Mouse (Mus musculus) ZHBTc4 (cell line): ENCODE results near the gene Cerkl.

ENCODE experiments used
- DNase-seq: peaks from one replicate; pipeline ENCODE4 v3.0.0-alpha.2; 2011; ENCODE audit warnings: low read depth, low spot score

The Cerkl gene

GRCm38 (mm10) chr2:79456575-79457349, at the start of gene Cerkl, which contains the start of gene Neurod1:
Gene Cerkl, minus strand, starts transcription at chr2:79456785.
Gene Neurod1, minus strand, starts transcription at chr2:79456751.
- peak; percentile 81 for DNase-seq

DNA sequence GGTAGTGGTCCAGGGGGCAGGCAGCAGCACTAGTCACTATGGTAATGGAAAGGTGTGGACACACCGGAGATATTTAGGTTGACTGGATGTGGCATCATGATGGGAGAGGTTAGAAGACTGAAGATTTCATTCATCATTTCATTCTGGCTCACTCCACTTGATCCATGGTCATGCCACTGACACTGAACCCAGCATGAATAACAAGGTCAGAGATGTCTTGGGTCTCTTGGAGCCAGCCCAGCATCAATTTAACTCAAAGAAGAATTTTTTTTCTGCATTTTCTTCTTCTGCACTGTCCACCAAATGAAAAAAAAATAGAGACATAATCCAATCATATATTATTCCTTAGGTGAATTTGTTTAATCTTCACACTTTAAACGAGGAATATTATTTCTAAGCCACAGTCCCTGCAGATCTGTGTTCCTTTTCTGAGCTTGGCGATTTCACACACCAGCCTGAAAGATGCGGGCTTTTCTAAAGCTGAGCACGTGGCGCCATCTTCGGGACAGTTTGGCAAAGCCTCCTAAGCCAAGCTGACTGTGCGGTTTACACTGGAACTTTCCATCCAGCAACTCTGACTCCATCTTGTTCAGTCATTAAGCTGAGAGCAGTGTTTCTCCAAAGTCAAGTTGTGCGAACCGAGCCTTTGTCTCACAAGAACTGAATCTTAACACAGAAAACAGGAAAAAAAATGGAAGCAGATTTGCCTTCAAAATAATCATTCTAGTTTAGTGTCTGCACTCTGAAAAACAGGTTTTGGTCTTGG, 42.6 kb upstream of the Cerkl start:
- peak; percentile 83 for DNase-seq

DNA sequence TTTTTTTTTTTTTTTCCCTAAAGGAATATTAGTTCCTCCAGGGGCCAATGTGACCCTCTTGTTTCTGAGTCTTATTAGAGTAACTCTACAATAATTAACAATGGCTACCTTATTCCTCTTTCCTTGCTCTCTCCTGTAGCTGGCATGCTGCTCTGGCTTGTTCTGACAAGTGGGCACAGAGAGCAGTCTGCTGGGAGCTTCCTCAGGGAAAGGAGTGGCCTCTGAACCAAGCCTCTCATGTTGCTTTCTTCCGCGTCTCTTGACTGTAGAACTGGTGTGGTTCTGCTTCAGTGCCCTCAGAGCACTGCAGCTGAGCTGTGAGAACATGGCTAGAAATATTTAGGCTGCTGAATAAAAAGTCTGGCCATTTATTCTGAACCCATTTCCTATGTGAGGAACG, 28.5 kb upstream of the Cerkl start:
- no peak for DNase-seq

DNA sequence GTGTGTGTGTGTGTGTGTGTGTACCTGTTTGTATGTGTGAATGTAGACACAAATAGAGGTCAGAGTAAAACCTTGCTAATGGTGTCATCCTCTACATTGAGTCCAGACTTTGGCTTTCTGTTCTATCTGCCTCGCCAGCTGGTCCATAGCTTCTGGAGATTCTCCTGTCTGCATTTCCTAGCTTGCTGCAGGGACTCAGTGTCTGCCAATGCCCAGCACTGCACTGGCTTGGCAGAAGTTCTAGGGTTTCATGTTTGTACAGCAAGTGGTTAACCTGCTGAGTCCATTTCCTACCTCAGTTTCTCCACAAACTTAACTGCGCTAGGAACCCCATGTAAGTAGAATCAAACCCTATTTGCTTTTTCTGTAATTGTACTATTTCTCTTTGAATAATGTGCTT, 25.9 kb upstream of the Cerkl start:
- no peak for DNase-seq

DNA sequence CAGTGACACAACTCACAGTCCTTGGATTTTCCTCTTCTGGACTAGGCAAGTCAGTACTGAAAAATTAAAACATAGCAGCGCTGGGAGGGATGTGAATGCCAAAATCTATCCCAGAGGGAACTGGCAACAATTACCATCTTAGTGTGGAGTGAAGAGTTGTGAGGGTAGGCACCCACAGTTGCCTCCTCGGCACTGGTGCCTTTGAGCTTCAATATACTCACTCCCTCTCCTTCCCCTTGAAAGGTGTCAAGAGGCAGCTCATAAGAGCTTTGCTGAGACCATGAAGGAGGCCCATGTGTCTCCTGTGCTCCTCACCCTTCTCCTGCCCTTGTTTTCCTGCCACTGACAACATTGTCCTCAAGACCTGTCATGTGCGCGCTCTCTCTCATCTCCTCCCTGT, 5.8 kb upstream of the Cerkl start:
- DNase-seq: no peak

DNA sequence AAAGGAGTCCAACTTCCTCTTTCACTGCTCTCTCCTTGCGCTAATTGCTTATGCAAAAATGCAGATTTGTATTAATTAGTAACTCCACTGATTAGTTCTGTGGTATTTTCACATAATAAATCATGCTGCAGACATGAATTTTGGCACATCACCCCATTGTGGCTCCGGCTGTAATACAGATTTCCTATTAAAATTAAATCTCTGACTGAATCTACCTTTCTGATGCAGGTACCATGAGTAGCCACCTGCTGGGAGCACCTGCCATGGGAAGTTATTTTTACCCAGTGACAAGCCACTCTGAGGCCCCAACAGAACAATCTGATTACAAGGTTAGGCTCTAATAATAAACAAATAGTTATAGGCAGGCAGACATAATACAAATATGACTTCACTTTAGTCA, 5.3 kb upstream of the Cerkl start:
- no peak for DNase-seq

- DNase-seq: peak; percentile 38
Observed at GRCm38 (mm10) chr2:79460586-79460985, 4.0 kb upstream of the Cerkl start.

GRCm38 (mm10) chr2:79460107-79460506, 3.5 kb upstream of the Cerkl start:
- no peak for DNase-seq

DNA sequence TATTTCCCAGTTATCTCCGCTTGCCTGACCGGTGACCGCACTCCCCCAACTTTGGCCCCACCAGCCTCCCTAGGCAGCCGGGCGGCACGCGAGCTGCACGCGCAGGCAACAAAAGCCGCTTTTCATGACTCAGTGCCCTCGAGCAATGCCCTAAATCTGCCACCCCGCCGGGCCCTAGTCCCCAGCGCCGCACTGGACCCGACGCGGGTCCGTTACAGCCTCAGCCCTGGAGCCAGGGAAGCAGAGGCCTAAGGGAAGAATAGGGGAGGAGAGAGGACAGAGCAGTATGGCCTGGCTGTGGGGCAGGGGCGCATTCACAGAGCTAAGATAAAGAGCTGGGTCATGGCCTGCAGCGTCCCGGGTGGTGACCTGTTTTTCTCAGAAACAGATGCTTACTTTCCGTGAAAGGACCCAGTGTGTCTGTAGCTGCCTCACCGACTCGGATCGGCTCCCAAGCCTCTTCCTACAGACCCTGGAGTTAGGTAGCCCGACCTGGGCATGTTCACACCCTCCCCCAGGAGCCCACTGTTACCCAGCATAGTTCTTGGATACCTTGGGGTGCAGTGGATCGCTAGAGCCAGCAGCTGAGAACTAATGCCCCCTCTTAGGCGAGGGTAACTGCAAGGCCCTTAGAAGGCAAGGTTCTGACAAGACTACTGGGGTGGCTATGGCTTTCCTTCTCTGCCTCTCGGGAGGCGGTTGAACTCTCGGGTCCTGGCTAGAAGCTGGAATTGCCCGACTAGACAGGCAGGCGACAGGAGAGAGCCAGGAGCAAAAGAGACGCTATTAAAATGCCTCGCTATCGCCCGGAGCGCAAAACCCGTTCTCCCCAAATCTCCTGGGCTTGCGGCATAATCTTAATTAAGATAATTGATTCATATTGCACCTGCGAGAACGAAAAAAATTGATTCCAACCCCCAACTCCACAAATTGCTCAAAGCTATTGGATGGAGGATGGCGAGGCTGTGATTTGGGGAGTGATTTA, 2.8 kb upstream of the Cerkl start:
- peak; percentile 8 for DNase-seq

DNA sequence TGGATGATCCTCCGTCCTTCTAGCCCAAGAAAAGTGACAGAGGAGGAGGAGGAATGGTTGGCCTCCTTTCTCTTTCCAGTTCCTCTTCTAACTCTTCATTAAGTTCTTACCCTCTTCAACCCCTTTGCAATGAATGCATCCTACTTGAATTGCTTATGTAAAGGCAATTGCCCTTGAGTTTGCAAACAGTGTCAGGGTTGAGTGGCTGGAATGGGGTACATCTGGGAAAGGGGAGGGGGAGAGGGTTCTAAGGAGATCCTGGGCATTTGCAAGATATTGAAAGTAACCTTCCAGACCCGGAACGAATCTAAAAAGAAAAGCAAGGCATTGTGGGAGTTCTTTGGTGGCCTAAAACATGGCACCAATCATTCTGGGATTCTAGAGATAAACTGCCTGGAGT, 1.3 kb upstream of the Cerkl start:
- no peak for DNase-seq

GRCm38 (mm10) chr2:79457434-79457833, 849 bp upstream of the Cerkl start:
- DNase-seq: no peak

DNA sequence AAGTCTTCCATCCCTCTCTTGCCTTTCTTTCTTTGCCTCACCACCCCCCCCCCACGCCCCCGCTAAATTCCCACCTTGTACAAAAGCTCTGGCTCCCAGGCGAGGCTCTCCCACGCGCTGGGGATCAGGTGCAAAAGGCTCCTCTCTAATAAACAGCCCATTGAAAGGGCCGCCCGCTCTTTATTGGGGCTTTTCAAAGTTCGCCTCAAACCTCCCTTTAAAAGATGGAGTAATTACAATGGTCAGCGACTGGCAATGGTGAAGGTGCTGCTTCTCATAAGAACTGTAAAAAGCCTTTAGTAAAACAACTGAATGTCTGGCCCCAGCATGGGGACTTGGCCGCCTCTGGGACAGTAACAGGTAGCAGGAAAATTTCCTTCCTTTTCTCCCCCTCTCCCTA, 939 bp downstream of the Cerkl start:
- DNase-seq: no peak

DNA sequence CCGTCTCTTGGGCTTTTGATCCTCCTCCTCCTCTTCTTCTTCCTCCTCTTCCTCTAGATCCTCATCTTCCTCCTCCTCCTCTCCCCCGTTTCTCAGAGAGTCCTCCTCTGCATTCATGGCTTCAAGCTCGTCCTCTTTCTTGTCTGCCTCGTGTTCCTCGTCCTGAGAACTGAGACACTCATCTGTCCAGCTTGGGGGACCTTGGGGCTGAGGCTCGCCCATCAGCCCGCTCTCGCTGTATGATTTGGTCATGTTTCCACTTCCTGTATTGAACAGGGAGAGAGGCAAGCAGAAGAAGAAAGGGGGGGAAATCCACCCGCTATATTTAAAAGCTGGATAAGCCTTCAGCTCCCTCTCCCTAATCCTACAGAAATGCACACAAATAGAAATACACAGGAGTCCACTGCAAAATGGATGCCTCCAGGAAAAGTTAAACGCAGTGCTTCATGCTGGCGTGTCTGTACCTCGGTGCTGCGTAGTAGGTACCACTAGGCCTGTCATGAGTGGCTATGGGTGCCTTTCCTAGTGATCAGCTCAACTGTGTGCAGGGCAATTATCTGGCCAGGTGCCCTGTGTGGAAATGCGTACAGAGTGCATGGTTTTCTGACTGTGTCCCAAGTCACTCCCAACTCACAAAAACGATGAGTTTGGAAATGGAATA, 1.7 kb downstream of the Cerkl start:
- DNase-seq: peak; percentile 4

DNA sequence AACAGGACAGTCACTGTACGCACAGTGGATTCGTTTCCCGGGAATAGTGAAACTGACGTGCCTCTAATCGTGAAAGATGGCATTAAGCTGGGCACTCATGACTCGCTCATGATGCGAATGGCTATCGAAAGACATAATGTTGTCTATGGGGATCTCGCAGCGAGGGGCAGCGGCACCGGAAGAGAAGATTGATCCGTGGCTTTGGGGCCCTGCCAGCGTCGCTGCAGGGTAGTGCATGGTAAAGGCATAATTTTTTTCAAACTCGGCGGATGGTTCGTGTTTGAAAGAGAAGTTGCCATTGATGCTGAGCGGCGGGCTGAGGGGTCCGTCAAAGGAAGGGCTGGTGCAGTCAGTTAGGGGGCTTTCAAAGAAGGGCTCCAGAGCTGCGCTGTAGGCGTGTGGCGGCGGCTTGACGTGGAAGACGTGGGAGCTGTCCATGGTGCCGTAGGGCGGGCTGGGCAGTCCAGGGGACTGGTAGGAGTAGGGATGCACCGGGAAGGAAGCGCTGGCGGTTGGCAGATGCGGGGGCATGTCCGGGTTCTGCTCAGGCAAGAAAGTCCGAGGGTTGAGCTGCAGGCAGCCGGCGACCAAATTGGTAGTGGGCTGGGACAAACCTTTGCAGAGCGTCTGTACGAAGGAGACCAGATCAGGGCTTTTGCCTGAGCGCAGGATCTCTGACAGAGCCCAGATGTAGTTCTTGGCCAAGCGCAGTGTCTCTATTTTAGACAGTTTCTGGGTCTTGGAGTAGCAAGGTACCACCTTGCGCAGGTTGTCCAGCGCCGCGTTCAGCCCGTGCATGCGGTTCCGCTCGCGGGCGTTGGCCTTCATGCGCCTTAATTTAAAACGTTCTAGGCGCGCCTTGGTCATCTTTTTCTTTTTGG, 2.4 kb downstream of the Cerkl start:
- DNase-seq: peak; percentile 87

- DNase-seq: no peak
Observed at GRCm38 (mm10) chr2:79451438-79451837, 5.1 kb downstream of the Cerkl start.

- DNase-seq: no peak
Observed at GRCm38 (mm10) chr2:79450684-79451394, 5.7 kb downstream of the Cerkl start.

DNA sequence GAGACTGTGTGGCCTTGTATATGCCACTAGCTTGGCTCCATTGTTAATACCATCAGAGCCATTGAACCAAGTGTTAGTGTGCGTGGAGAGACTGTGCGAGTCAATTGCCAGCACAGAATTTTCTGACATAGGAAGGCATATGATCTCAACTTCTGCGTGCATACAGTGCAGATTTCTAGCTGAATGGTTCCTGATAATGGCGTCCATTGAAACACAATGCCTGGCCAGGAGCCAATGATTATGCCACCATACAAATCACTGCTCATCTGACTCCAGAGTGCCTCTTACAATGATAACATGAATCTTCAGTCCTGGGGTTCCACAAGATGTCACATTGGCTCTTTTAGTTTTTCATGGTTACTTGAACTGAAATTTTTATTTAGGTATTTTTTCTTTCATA, 7.2 kb downstream of the Cerkl start:
- DNase-seq: no peak

- DNase-seq: no peak
Observed at GRCm38 (mm10) chr2:79447198-79447597, 9.4 kb downstream of the Cerkl start.

- no peak for DNase-seq
Observed at GRCm38 (mm10) chr2:79443861-79444620, 12.5 kb downstream of the Cerkl start.
